Mouse (Mus musculus) heart, adult 8-10 months (tissue): ENCODE data around the gene Lyst. TPM values are rescaled to one million over a fixed set of nuclear protein-coding genes. Genes with fewer than 3 reads are reported as not detected.
"Not testable (repeated sequence)": the region's sequence is repeated elsewhere in the genome, so short reads cannot be mapped to it uniquely, and the experiment has no call there.

Source experiments
- DNase-seq: peaks from one replicate; pipeline ENCODE4 v3.0.0; 2022; ENCODE audit warnings: low spot score
- total RNA-seq, 4 experiments: library from RNA; stranded (reverse); gene quantifications; 2 replicates each; pipeline ENCODE4 v1.2.4; 2022

Lyst gene
- total RNA-seq, 4 experiments from 2014 or later = 6.1 to 9.4 (median 7.7) TPM

DNA sequence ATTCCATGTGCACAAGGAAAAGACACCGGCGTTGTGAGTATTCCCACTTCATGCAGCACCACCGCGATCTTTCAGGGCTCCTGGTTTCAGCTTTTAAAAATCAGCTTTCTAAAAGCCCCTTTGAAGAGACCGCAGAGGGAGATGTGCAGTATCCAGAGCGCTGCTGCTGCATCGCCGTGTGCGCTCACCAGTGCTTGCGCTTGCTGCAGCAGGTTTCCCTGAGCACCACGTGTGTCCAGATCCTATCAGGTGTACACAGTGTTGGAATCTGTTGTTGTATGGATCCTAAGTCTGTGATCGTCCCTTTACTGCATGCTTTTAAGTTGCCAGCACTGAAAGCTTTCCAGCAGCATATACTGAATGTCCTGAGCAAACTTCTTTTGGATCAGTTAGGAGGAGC lies 45.0 kb downstream of the Lyst start:
- DNase-seq = no peak

DNA sequence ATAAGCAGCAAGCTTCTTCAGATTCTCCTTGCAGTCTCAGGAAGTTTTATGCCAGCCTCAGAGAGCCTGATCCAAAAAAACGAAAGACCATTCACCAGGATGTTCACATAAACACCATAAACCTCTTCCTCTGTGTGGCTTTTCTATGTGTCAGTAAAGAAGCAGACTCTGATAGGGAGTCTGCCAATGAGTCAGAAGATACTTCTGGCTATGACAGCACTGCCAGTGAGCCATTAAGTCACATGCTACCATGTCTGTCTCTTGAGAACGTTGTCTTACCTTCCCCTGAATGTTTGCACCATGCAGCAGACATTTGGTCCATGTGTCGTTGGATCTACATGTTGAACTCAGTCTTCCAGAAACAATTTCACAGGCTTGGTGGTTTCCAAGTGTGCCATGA lies 47.4 kb downstream of the Lyst start:
- DNase-seq = no peak

DNA sequence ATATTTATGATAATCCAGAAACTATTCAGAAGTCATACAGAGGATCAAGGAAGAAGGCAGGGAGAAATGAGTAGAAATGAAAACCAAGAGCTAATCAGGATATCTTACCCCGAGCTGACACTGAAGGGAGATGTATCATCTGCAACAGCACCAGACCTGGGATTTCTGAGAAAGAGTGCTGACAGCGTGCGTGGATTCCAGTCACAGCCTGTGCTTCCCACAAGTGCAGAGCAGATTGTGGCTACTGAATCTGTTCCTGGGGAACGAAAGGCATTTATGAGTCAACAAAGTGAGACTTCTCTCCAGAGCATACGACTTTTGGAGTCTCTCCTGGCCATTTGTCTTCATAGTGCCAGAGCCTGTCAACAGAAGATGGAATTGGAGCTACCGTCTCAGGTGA lies 47.8 kb downstream of the Lyst start:
- DNase-seq = no peak

DNA sequence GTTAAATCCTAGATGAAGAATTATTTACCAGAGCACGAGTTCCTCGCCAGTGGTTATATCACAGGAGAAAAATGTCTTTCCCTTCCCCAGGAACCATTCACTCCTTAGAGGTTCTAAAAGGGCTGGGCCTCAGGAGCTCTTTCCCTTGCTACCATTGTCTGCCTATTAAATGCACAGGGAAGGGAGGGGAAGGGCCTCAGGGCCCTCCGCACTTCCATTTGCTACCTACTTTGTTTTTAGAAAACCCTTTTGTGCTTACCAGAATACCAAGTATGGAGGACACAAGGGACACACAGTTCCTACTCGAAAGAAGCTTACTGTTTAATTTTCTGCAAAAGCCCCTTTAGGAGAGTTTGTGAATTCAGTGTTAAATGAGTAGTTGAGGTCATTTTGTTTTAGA lies 48.5 kb downstream of the Lyst start:
- no peak for DNase-seq

DNA sequence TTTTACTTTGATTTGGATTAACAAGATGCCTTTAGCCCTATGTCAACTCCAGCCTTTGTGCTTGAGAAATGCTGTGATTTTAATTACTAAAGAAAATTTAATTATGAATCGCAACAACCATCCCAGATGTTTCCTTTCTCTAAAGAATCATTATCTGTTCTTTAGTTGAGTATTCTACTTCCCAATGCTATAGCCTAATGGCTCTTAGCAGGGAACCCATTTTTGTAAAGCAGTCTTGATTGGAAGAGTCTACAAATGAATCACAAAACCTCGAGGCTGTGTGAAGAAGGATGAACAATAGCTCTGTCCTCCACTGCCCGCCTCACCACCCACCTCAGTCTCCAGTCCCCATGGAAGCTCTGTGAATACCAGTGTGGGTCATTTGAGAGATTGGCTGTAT lies 57.1 kb downstream of the Lyst start:
- DNase-seq = no peak

DNA sequence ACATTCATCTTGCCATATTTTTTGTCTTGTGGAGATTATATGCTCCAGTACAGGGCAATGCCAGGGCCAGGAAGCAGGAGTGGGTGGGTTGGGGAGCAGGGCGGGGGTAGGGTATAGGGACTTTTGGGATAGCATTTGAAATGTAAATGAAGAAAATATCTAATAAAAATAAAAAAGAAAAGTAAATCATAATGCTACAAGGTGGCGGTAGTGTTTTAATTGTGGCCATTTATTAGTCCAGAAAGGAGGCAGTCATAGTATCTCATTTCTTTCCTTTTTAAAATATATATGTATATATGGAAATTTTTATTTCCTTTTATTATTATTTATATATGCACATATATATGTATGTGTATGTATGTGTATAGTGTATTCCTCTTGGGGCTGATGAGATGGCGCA lies 65.3 kb downstream of the Lyst start:
- no peak for DNase-seq

DNA sequence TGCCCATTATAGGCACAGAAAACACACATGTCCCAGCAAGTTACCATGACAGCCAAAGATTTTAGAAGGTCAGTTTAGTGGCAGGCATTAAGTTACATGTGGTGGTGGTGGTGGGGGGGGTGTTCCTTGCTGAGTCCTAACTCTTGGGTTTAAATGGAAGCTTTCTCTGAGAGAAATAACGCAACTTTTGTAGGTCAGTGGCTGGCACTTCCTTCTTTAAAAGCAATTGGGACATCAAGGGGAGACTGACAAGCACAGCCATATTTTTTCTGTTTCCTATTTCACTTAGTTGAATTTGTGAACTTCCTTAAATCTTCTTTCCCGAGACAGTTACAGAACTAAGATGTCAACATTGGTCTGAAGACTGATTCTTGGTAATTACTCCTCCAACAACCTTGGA lies 75.9 kb downstream of the Lyst start:
- not testable (repeated sequence) for DNase-seq

DNA sequence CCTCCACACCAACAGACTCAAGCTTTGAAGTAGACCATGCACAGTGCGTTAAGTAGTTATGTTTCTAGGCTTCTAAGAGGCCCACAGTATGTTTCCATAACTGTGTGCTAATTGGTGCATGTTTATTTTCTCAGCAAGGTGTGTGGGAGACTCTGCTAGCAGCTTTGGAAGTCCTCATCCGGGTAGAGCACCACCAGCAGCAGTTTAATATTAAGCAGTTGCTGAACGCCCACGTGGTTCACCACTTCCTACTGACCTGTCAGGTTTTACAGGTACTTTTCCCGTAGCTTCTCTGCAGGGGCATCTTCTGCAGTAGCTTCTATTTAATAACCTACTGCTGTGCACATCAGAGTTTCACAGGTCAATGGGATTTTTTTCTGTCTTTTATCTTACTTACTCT lies 80.5 kb downstream of the Lyst start:
- DNase-seq = no peak

DNA sequence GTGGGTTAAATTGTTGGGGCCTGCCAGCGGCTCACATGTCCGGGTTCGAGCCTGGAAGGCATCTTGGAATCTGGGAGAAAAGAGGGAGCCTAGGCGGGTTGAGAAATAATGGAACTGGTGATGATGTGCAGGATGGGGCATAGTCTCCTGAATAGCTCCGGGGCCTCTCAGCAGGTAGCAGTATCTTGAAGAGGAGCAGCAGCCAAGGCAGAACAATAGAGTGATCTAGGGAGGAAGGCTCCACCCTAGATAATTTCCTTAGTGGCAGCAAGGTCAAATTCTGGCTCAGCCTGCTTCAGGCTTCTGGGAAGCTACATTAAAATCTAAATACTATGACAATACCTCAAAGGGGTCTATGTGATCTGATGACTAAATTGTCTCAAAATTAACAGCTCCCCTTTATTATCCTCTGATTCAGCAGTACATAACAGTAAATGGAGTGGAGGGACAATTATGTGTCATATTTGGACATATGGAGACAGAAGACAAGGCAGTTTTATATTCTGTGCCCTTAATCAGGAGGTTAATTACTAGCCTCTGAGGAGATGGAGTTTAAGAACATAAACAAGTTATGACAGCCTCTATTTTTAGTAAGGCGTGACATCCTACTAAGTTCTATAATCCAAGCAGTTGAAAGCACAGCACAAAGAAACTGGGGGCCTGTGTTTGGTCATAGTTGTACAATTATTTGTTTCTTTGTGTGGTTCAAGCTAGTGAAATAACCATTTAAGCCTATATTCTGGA lies 81.6 kb downstream of the Lyst start:
- no peak for DNase-seq

DNA sequence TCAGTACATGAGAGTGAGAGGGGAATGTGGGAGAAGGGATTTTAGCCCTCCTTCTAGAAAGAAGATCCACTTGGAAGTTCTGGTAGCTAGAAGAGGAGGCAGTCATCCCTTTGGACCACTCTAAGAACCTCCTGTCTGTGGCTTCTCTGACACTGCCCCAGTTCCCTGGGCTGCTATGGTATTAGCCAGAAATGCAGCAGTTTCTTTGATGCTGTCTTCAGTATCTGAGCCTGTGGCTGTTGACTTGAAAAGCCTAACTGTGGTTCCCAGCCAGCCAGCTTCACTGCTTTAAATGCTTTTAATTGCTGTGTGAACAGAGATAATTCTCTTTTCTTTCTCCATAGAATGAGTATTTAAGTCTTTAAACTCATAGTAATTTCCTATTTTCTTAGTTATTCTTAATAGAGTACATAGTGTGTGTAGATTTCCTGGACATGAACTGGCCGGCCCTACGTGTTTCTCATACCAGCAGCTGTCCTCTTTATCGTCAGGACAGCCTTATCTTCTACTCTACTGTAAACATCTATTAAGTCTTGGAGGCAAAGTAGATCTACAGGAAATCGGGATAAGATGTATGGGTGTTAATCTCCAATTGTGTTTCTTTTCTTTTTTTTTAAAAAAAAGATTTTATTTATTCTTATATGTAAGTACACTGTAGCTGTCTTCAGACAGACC lies 84.6 kb downstream of the Lyst start:
- DNase-seq = no peak

DNA sequence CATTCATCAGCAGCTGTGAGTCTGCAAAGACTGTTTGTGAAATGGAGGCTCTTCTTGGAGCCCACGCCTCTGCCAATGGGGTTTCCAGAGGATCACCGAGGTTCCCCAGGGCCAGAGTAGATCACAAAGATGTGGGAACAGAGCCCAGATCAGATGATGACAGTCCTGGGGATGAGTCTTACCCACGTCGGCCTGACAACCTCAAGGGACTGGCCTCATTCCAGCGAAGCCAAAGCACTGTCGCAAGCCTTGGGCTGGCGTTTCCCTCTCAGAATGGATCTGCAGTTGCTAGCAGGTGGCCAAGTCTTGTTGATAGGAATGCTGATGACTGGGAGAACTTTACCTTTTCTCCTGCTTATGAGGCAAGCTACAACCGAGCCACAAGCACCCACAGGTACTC lies 87.7 kb downstream of the Lyst start:
- no peak for DNase-seq

DNA sequence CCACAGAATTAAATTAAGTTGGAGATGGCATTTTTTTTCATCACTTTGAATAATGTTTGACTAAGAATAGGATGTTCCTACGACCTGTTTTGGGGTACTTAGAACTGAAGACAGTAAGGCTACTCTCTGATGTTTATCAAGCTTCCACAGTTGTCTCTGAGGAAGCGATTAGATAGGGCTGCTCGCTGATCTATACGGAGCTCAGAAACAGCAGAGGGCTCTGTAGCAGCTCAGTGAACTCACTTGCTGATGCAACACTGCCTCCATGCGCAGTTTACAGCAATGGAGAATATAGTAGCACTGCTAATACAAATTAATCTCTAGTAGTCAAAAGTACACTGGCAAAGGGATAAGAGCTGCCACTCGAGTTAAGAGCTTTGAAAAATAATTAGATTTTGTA lies 91.4 kb downstream of the Lyst start:
- no peak for DNase-seq

DNA sequence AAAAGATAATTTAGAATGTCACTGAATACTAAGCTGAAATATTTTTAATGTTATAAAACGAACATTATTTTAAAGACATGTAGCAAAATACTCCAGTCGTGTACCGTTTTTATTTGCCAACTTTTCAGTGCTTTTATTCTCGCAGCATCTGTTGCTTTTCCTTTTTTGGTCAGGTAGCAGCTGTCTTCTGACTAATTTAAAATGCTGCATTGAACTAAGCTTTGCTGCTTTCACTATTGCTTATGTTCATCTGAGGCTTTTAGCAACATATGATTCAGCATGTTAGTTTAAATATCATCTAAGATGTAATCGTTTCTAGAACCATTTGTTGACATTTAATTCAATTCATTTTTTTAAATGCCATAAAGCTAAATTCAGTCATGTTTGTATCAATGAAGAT lies 113.3 kb downstream of the Lyst start:
- no peak for DNase-seq

DNA sequence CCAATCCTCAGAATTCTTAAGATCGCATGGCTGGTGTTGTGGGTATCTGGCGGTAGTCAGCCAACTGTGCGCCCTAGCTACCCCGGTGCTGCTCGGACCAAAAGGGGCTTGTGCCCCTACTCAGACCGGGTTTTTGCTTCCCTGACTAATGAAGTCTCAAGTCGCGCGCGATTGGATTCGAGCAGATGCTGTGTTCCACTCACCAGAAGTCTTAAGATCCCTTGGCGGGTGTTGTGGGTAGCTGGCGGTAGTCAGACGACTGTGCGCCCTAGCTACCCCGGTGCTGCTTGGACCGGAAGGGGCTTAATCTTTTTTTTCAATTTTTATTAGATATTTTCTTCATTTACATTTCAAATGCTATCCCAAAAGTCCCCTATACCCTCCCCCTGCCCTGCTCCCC lies 131.2 kb downstream of the Lyst start:
- DNase-seq = not testable (repeated sequence)

DNA sequence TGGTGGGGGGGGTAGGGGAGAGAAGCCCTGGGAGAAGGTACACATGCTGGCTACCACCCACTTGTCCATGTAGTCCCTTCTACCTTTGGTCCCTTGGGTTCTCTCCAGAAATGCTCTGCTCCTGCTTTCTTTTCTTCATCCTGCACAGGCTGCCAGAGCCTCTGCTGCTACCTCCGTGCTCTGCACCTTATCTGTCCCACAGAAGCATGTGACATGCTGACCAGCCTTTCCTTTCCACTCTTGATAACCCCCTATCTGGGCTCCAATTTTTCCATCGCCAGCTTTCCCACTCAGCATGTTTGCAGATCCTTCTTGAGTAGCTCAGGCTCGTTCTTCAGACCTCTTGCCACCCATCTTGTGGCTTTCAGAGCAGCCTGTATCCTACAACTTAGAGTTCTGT lies 133.1 kb downstream of the Lyst start:
- DNase-seq = no peak

DNA sequence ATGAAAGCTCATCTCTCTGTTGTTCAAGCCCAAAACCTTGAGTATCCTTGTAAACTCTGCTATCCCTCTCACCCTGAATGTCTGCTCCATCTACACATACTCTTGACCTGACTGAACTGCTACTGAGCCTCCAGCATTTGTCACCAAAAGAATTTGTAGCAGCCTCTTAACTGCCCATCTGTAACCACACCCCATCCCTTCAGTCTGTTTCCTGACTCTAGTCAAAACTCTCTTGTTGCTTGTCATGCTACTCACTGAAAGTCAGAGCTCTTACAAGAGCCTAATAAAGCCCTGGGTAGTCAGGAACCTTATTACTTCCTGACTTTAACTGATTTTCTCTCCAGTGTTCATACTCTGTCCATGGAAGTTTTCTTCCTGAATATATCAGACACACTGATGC lies 133.6 kb downstream of the Lyst start:
- DNase-seq = no peak

DNA sequence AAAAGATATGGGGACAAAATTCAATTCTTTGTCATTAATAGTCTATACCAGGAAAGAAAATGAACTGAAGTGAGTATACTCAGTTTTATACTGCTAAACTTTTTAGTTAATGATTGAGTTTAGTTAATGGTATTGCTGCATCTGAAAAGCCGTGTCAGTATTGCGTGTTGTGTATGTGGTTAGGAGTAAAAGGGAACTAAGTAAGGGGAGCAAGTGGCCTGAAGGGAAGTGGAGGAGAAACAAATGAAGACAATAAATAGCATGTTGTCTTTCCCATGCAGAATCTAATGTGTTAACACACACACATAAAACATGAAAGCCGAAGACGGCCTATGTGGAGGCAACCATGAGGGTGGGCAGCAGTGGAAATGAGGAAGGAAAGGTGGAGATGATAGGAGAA lies 149.0 kb downstream of the Lyst start:
- DNase-seq = no peak

DNA sequence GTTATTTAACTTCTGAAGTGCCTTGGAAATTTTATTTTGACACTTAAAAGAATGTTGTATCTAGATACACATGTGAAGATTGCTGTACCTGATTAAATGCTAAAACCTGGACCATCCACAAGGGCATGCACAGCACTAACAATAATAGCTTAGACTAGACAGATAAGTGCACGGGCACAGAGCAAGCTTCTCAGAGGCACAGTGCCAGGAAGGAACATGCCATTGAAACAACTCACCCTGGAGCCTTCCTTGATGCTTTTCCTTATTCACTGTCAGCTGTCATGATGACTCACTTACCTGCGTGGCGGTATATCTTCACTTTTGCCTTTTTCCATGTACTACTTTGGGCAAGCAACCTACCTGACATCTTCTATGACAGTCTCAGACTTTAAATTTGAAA lies 155.7 kb downstream of the Lyst start:
- DNase-seq = no peak

DNA sequence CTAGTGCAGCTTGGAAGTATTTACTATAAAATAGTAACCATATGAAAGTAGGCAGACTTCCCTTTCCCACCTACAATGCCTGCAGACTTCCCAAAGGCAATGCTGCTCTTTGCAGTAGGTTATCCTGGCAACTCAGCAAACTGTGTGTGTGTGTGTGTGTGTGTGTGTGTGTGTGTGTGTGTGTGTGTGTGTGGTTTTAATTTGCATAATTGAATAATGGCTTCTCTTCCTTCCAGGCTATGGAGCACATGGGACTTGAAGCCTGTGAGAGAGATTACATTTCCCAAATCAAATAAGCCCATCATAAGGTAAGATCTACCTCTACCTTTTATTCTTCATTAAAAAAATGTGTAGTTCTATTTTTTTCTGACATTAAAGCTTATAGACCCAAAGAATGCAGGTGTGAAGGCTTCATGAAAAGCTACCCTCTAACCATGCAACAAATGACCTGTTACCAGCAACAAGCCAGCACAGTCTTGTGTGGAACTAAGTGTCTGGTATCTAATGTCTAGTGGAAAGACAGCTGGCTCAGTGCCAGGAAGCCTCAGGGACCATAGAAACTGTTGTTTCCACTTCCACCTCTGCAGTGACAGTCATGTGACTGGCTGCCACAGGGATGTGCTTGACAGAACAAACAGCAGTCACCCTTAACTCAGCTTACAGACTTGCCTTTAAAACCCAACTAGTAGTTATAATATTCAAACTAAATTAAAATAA lies 185.7 kb downstream of the Lyst start:
- DNase-seq = no peak

DNA sequence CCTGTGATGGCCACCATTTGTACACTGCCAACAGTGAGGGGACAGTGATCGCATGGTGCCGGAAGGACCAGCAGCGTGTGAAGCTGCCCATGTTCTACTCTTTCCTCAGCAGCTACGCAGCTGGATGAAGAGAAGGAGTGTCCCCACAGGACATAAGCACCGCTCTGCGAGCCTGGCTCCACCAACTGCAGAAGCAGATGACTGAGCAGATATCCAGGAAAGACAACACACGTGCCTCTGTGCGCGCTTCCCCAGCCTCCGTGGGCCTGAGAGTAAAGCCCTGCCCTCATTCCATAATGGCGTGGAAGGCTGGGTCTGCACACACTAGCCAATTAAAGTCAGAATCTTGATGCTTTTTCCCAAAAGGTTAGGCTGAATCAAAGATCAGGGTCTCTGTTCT lies 186.9 kb downstream of the Lyst start:
- DNase-seq = no peak

DNA sequence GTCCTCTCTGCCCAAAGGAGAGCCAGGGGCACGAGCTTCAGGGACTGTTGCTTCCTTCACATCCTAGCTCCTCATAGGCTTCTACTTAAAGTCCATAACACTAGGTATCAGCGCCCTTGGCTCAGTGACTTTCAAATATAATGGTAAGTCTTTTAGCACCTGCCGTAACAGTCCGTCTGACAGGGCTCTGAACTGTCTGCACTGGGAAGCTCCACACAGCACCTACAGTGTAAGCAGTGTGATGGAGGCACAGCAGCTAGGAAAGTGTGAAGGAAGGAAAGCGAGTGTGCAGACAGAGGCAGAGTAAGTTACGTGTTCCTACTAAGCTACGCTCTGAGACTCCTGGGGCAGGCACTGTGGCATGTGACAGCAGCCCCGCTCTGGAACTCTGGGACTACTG lies 187.5 kb downstream of the Lyst start:
- no peak for DNase-seq

DNA sequence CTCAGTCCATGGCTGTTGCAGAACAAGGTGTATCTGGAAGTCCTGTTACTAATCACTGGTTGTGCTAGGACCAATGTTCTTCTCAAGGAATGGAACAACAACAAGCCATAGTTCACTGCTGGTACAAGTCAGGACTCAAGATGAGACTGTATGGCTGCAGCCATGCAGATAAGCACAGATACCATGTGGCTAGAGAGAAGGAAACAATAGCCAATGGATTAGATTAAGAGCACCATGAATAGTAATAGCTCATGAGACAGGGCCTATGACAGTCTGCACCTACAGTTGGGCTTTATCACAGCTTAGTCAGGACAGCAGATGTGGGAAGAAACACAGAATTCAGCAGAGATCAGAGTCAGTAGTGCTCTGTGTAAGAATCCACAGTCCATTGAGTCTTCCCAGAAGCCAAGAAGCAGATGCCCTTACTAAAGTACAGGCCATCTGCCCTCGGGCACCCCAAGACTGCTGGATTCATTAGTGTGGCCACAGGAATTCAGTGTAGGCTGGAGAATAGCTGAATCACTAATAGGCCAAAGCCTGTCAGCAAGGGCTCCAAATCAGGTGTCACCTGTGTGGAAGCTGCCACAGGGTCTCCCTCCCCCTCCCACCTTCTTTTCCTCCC lies 188.8 kb downstream of the Lyst start:
- DNase-seq = no peak

DNA sequence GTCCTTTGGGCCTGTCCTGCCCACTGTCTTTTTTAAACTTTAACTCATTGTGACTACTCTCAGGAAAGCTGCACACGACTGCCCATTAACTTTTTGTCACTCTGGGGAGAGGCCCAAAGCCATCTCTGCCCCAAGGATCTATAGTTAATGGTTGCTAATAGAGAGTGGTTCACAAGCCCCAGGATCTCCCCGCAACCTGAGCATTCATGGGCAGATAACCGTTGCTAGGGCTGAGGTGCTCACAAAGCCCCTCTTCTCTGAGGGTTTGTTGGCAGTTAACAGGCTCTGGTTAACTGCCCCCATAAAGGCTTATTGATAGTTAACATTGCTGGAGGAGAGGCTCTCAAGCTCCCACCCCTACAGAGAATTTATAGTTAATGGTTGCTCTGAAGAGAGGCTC lies 190.1 kb downstream of the Lyst start:
- DNase-seq = no peak
